Mouse (Mus musculus): Measurements from ENCODE around the gene Cald1.

- TF ChIP-seq POLR2A (IDR thresholded peaks at IDR 0.05; ENCODE audit: control insufficient read depth, low read depth, low read length) (no peak), CTCF (IDR thresholded peaks at IDR 0.05; ENCODE audit: control insufficient read depth, insufficient read depth, insufficient replicate concordance, low read depth, low read length) (no peak)
These were observed 172.2 kb downstream of the Cald1 start for GRCm38 (mm10) chr6:34770491-34770890.
